Mouse (Mus musculus): Measurements from ENCODE around the gene Rnf7. TPM values are rescaled to one million over a fixed set of nuclear protein-coding genes. Genes with fewer than 3 reads are reported as not detected.

Rnf7 gene
- total RNA-seq, 4 experiments from 2014 or later = 76.4 to 83.2 (median 81.2) TPM

GRCm38 (mm10) chr9:96470266-96470974 lies 8.1 kb downstream of the Rnf7 start:
- DNase-seq (ENCODE audit: low spot score) = no peak

DNA sequence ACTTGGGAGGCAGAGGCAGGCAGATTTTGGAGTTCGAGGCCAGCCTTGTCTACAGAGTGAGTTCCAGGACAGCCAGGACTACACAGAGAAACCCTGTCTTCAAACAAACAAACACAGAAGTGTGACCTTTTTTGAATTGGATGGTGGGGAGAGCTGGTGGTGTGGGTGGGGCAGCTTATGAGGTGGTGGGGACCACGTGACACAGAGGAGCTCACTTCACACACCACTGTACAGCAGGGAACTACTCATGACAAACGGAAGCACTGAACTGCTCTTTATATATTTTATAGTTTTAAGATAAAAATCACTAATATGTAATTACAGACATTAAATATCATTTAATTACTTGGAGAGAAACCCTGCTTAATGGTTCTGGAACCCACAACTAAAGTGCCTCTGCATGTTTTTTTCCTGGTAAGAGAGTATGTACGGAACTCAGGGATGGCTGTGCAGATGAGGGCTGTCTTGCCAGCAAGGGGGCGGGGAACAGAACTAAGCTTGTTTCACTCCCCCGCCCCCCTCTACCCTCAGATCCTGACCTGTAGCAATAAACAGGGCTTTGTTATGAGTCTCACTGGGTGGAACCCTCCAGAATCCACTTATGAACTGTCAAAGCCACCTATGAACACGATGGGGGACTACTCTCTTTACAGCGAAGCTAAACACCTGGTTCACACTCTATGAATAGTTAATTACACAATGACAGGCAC lies 8.8 kb downstream of the Rnf7 start:
- no peak for DNase-seq (ENCODE audit: low spot score)

- DNase-seq (ENCODE audit: low spot score) = no peak
Measured at GRCm38 (mm10) chr9:96463708-96464107, 14.8 kb downstream of the Rnf7 start.

GRCm38 (mm10) chr9:96461607-96462006 lies 16.9 kb downstream of the Rnf7 start:
- no peak for DNase-seq (ENCODE audit: low spot score)

DNA sequence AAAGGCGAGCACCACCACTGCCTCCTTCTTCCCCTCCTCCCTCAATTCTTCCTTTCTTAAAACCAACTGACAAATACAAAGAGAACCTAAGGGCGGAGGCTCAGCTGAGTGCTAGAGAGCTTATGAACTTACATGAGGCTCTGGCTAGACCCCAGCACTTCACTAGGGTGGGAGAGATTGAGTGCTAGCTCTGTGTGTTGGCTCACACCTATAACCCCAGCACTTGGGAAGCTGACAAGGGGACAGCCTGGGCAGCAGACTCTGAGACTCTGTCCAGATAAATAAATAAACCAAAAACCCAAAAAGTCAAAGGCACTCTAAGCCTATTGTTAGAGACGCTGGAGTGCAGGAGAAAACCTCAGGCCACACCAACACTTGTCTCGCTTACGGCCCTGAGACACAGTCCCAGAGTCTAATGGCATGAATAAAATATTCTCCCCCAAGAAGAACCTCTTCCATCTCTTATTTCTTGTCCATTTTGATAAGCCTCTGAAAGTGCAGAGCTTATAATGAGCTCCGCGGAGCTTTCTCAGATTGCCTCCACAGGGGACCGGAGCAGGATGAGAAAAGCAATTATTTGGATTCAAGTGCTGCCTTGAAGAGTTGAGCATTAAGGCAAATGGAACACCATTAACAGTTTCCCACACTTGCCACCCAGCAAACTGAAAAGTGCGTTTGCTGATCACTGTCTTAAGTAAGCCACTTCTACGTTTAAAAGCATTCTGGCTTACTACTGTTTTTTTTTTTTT lies 18.2 kb downstream of the Rnf7 start:
- DNase-seq (ENCODE audit: low spot score) = no peak

- DNase-seq (ENCODE audit: low spot score) = no peak
Measured at GRCm38 (mm10) chr9:96455618-96456017, 22.9 kb downstream of the Rnf7 start.

DNA sequence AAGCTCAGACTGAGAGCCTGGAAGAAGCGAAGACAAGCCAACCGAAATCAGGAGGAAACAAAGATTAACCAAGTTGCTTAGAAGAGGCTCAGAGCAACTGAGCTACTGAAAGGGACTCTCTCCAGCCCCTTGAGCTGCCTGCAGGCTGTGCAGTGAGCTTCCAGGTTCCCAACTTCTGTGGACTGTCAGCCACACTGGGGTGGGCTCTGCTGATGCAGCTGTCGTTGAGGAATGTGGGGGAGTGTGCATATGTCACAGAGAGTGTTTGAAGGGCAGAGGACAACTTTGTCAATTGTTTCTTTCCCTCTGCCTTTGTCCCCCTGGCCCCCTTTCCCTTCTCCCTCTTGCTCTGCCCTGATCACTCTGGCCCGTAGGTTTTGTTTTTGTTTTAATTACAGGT lies 25.5 kb downstream of the Rnf7 start:
- DNase-seq (ENCODE audit: low spot score) = no peak

DNA sequence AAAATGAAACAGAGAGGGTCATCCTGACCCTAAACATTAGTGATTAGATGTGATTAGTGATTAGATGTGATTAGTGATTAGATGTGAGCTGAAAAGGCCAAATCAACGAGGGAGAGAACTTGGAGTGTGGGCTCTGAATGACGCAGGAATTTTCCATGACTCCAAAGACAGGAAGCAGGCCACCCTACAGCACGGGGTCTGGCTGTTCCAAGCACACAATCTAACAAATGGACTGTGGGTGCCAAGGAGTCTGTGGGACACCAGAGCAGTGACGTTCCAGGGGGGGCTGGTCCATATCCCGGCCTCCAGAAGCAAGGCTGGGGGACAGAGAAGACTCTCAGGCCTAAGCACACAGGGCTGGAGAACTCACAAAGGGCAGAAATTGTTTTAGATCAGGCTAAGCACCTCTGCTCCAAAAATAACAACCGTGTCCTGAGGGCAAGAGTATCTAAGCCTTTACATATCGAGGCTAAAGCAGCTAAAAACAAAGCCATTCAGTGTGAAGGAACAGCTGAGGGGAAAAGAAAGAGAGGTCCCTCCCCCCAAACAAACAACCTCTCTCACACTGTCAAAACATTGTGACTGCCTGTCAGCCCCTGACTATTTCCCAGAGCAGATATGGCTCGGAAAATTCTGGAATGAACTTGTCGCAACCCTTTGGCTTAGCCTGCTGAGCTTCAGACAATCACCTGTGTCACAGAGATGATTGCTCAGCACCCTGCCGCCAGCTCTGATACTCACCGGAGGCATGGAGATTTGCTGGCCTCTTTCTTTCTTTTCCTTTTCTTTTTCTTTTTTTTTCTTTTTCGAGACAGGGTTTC lies 27.4 kb downstream of the Rnf7 start:
- no peak for DNase-seq (ENCODE audit: low spot score)

DNA sequence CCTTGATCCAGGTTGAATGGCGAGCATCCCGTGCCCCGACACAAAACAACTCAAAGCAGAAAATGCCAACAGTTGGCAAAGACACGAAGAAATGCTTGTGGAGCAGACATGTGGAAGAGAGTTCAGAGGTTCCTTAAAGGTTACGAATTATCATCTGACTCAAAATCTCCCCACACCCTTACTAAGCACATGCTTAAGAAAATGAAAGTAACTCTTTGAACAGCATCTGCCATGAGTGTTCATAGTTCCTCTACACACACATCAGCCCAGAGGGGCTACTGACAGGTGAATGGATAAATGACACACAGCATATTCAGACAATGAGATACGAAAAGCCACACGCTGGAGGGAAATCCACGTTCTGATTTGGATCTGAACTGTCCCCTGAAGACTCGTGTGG lies 29.0 kb downstream of the Rnf7 start:
- DNase-seq (ENCODE audit: low spot score) = no peak

GRCm38 (mm10) chr9:96445351-96445750 lies 33.1 kb downstream of the Rnf7 start:
- DNase-seq (ENCODE audit: low spot score) = no peak

DNA sequence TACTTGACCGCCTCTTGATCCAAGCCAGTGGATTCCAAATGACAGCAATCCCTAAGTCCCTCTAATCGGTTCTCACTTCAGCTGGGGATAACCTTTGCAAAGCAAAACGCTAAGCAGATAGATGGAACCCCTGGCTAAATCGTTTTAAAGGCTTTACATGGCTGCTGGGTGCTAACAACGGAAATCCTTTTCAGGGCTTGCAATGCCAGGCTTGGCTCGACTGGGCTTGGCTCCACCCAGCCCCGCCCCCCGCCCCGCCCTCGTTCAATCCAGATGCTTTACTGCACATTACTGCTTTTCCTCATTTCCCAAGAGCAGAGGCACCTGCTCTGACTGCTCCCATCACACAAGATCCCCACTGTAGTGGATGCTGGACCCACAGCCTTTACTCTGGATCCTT lies 36.4 kb downstream of the Rnf7 start:
- DNase-seq (ENCODE audit: low spot score) = no peak

- DNase-seq (ENCODE audit: low spot score) = no peak
Measured at GRCm38 (mm10) chr9:96438334-96438871, 40.1 kb downstream of the Rnf7 start.

DNA sequence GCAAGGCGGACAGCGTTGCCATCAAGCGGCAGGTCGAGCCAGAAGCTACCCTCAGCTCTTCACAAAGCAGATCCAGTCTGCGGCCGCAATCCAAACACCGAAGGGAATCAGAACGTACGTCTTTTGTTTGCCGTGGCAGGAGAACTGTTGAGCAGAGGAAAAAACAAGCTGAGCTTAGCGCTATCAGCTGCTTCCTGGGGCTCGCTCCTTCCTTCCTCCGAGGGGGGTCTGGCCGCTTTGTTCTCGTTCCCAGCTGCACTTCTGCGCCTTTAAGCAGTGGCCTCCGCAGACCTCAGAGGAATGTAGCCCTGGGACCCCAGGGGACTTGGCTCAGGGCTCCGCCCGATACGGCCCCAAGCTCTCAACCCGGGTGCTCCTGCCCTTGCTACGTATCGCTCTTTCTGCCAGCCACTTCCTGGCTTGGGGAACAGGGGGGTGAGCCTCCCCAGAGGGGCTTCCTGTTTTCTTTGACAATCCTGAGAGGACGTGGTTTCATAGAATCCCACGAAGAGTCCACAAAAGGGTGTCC lies 40.6 kb downstream of the Rnf7 start:
- peak; percentile 72 for DNase-seq (ENCODE audit: low spot score)

- no peak for DNase-seq (ENCODE audit: low spot score)
Measured at GRCm38 (mm10) chr9:96436901-96437804, 41.3 kb downstream of the Rnf7 start.

- no peak for DNase-seq (ENCODE audit: low spot score)
Measured at GRCm38 (mm10) chr9:96432575-96432974, 45.9 kb downstream of the Rnf7 start.

DNA sequence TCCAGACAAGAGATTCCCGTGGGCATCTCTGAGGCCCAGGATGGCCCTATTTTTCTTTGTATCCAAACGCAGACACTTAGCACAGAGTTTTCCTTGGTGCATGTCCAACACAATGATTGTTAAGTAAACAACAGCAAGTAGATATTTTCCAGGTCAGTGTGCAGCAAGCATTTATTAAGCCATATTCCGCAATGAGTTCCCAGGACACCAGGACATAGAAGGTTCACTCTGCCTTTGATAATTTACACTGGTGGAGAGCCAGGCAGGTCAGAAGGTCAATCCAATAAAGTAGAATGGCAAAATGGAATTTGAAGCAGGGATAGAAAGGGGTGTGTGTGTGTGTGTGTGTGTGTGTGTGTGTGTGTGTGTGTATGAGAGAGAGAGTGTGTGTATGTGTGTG lies 47.4 kb downstream of the Rnf7 start:
- no peak for DNase-seq (ENCODE audit: low spot score)

GRCm38 (mm10) chr9:96428336-96429046 lies 50.0 kb downstream of the Rnf7 start:
- DNase-seq (ENCODE audit: low spot score) = peak; percentile 48

GRCm38 (mm10) chr9:96424027-96424426 lies 54.4 kb downstream of the Rnf7 start:
- DNase-seq (ENCODE audit: low spot score) = no peak
